Mouse (Mus musculus): ENCODE measurements at regions not wholly inside any gene's neighbourhood (a gene's known extent, or its start where the extent isn't known, plus 50 kb on each side); places are given as distances from the start of the nearest gene placed in this dataset.

- DNase-seq = no peak
Measured at GRCm38 (mm10) chr3:143674446-143674845, 530.6 kb downstream of the Lmo4 start.

- no peak for DNase-seq
Measured at GRCm38 (mm10) chr3:143662041-143662685, 542.9 kb downstream of the Lmo4 start.

- DNase-seq = no peak
Measured at GRCm38 (mm10) chr3:143659421-143659978, 545.5 kb downstream of the Lmo4 start.

DNA sequence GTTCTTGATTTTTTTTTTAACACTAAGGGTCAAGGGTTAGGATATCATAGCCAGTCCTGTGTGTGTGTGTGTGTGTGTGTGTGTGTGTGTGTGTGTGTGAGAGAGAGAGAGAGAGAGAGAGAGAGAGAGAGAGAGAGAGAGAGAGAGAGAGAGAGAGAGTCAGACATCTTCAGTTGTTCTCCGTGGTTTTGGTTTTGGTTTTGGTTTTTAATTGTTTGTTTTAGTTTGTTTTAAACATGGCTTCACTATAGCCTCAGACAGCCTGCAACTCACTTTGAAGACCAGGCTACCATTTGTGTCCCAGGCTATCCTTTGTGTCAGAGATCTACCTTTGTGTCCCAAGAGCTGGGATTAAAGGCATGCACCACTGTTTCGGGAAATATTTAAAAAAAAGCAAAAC, 557.8 kb downstream of the Lmo4 start:
- no peak for DNase-seq

GRCm38 (mm10) chr3:143646836-143647235, 558.2 kb downstream of the Lmo4 start:
- no peak for DNase-seq

- DNase-seq = no peak
Measured at GRCm38 (mm10) chr3:143633036-143633435, 572.0 kb downstream of the Lmo4 start.

- no peak for DNase-seq
Measured at GRCm38 (mm10) chr3:143631183-143631582, 573.8 kb downstream of the Lmo4 start.

DNA sequence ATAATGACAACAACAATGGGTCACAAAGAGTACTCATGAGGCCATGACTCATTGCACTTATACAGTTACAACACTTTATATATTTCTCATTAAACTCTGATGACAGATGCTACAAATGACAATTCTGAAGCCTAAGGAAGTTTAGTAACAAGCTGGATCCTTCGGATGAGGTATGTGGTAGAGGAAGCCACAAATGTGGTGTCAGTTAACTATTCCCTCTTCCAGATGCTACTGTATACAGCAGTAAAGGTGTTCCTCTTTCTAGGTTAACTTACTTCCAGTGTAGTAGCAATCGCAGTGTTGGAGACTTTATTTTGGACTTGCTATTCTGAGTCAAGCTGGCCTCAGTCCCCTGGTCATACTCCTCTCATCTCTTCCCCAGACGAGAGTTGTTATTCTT, 580.1 kb downstream of the Lmo4 start:
- DNase-seq = no peak

DNA sequence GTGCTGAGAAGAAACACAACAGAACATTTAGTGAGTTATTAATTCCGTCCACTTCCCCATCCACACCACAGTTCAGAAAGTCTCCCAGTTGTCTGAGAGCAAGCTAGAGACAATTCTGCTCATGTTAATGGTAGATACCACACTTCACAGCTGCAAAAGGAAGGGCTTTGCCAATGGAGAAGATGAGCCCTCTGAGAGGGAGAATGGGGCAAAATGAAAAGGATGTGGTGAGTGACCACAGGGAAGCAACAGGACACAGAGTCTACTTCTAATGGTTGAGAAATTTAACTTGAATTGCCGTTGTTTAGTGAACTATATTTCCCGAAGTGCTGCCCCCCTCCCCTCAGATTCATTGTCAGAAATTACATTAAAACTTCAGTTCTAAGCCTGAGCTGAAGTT, 582.7 kb downstream of the Lmo4 start:
- DNase-seq = no peak

DNA sequence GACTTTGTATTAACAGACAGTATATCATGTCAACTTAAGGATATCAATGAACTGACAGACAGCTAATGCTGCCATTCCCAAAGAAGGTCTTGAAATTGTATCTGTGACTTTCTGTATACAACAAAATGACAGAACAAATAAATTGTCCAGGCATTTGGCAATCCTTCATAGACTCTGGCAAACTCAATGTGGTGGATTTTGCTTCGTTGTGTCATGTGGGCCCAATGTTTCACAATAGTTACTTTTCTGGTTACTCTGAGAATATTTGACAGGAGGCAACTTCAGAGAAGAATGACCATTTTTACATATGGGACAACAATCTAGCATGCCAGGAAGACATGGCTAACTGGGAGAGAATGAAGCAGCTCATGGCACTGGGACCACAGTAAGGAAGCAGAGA, 585.9 kb downstream of the Lmo4 start:
- DNase-seq = no peak

DNA sequence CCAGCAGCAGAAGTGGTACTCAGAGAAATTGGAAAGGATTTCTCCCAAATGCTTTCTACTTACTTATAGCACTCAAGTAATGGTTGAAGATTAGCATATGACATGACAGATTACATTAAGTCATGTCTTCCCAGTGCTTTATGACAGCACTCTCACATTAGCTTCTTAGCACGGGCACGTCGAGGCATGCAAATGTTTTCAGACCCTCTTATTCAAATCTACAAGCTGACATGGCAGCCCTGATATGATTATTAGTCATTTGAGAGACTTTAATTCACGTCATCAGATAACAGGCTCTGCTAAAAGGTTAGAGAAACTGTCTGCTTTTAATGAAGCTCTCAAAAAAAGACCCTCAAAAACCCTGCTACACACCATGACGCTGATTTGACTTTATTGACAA, 590.1 kb downstream of the Lmo4 start:
- no peak for DNase-seq

DNA sequence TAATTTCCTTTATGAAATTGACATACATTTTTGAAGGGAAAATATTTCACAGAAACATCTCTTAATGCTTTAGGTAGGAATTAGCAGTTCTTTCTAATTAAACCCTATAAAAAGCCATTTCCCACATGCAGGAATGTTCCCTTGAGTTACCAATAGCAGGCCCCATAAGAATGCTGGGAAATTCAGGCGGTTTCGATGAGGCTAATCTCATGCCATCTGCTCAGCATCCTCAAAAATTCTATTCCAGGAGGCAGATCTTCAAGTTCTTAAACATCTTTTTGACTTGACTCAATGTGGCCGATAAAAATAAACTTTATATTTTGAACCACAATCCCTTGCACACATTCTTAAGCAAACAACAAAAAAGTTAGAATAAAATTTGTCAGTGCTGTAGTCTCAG, 591.0 kb downstream of the Lmo4 start:
- no peak for DNase-seq

DNA sequence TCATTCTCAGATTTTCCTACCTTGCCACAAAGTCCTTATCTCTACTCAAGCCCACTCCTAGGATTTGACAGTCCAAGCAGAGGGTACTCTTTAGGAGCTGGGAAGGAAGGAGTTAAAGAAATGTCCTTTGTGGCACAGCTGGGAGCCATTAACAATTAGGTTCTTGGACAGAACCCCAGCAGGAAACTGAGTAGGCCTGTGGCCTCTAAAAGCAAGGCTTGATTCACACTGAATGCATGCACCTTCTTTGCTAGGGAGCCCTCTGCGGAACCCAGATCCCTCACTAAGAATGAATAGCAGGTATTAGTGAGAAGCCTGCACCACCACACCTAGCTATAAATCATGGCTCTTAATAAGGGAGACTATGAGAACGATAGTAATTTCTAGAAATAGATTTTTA, 595.3 kb downstream of the Lmo4 start:
- no peak for DNase-seq

DNA sequence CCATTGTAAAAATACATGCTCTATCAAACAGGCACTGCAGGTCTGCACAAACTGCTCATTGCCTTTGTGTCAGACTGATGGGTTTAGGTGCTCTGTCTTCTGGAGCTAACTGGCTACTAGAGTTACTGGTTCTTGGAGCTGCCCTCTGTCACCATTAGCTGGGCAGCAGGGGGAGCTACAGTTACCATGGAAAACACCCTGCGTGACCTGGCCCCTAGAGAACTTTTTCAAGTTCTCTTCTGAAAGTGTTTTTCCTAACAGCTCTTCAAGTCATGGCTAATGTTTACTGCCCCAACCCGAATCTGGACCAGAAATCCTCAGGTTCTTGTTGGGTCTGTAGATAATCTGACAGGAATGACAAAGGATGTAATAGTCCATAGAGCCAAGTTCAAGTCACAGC, 605.9 kb downstream of the Lmo4 start:
- no peak for DNase-seq

DNA sequence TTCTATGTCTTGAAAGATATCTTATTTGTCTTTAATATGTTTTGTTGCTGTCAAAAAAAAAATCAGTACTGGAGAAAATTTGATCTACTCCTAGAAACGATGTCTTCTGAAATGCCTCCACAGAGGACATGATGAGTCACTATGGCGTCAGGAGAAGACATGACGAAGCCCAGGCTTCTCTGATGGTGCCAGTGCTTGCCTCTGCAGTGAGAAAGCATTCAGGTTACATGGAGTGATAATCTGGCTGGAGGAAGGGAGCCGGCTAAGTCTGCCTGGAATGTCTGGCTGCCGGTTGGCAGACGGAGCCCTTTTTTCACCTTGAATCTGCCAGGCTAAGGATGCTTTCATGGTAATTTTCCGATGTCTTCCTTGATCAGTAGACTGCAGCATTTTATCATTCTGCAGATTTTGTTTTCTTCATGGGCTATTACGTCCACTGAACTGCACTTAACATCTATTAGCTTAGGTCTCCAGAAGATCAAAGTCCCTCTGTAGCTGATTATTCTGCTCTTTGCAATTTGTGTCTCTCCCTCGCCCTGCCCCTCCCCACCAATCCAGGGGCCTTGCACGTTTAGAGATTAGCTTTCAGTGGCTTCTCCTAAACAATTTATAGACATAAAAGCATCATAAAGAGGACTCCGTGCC, 607.9 kb downstream of the Lmo4 start:
- peak; percentile 33 to 50 for DNase-seq

DNA sequence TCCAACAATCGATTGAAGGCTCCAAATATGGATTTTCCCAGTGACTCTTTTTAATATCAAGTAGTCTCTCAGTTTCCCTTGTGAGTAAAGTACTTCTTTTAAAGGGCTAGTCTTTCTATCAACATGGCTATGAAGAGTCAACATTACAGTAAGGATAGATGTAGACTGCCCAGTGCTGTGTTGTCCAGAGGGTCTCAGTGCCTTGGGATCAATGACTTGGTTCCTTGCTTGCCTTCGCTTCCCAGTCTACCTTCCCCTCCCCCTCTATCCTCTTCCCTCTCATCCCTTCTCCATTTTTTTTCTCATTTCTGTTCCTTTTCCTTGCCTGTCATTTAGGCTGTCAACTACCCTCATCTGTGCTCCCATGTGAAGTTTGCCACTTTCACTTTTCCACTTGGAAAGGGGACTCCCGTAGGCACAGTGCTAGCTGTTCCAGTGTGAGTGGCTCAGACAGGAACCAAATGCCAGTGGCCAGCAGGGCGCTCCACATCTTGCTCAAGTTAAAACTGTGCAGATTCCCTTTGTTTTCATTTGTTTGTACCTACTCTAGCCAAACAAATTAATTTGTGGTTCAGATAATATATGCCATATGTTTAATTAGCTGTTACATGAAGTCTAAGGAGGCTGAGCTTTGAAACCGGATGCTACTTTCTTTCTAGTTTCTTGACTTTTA, 608.9 kb downstream of the Lmo4 start:
- DNase-seq = peak in 1 of 2 experiments; percentile 10

DNA sequence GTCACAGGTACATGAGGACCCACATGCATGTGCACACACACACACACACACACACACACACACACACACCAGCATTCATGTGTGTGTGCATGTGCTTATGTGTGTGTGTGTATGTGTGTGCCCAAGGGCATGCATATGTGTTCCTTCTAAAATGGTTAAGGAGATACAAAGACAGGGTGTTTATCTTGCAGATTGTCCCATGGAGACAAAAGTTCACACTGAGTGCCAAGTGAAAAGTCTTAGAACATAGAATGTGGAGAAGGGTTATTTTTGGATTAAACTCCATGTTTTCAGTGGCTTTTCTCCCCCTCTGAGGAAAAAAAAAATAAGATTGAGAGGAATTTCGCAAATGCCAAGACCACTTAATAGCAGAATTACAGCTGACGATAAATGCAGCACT, 609.9 kb downstream of the Lmo4 start:
- no peak for DNase-seq

DNA sequence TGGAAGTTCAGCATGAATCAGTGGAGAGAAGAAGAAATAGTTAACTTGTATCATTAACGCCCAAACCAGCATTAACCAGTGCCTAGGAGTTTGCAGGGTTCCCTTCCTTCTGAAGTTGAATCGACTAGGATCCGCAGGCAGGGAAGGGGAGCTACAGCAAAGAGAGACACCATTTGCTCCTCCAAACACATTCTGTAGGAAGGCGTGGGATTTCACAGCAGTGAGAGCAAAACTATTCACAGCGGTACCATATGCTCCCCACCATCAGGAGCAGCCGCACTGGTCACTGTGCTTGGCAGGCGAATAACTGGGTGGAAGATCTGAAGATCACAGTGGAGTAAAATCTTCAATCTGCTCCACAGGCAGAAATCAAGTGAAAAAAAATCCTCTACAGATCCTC, 610.3 kb downstream of the Lmo4 start:
- DNase-seq = peak; percentile 74 to 81

GRCm38 (mm10) chr3:143586653-143587052, 618.4 kb downstream of the Lmo4 start:
- DNase-seq = no peak

- DNase-seq = no peak
Measured at GRCm38 (mm10) chr3:143584692-143585603, 620.1 kb downstream of the Lmo4 start.

- DNase-seq = no peak
Measured at GRCm38 (mm10) chr3:143576338-143577007, 628.5 kb downstream of the Lmo4 start.

GRCm38 (mm10) chr3:143575737-143576136, 629.3 kb downstream of the Lmo4 start:
- DNase-seq = no peak

Measured in cerebellum, adult 18-20 months (tissue).